Mouse (Mus musculus) bone marrow macrophage, adult 2 months (primary cell): Measurements from ENCODE around the gene Grin2c.

ENCODE experiments used
- CTCF ChIP-seq: IDR thresholded peaks from 2 replicates; pipeline ENCODE4 v1.5.1; 2012; ENCODE audit warnings: low read depth, mild to moderate bottlenecking, low read length, moderate library complexity
- POLR2A ChIP-seq: IDR thresholded peaks from 2 replicates; pipeline ENCODE4 v1.6.1; 2012; ENCODE audit warnings: mild to moderate bottlenecking, low read depth, low read length, borderline replicate concordance

DNA sequence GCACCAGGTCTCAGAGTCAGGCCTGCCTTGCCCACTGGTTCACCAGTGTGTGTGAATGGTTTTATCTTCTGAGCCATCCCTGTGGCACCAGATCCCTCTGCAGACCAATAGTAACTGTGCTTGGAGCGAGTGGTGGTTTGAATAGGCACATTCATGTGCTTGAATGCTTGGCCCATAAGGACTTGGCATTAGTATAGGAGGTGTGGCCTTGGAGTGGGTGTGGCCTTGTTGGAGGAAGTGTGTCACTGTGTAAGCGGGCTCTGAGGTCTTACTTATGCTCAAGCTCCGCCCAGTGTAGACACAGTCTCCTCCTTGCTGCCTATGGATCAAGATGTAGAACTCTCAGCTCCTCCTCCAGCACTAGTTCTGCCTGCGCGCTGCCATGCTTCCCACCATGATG lies 20.3 kb upstream of the Grin2c start:
- TF ChIP-seq CTCF (no peak), POLR2A (no peak)
